Mouse (Mus musculus): Measurements from ENCODE around the gene Mlph.

DNA sequence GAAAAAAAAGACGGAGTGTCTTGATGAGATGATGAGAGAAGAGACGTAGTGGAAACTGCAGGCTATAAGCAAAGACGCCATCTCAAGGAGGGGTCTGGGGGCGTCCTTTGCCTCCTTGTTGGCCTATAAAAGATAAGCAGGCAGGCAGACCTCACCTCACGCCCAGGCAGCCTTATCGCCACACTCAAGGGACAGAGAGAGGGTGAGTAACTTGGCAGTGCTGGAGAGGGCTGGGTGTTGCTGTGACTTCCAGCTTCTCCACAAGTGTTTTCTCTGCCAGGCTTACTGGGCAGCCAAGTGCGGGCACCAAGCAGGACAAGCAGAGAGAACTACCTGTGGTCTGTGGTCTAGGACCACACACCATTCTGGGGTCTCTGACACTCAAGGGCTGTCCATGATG is 36.8 kb downstream of the Mlph start:
- TF ChIP-seq CTCF (IDR thresholded peaks at IDR 0.05; ENCODE audit: extremely low read depth, insufficient read depth, insufficient read length, insufficient replicate concordance) (no peak), POLR2A (IDR thresholded peaks at IDR 0.05; ENCODE audit: low read depth, low read length) (no peak)

Data from spleen, adult 2 months (tissue).